Mouse (Mus musculus) lung, postnatal 14 days (tissue): Measurements from ENCODE around the gene Tnp1.

Experiments used
- DNase-seq: peaks from one replicate; pipeline ENCODE4 v3.0.0; 2021

Tnp1 gene

DNA sequence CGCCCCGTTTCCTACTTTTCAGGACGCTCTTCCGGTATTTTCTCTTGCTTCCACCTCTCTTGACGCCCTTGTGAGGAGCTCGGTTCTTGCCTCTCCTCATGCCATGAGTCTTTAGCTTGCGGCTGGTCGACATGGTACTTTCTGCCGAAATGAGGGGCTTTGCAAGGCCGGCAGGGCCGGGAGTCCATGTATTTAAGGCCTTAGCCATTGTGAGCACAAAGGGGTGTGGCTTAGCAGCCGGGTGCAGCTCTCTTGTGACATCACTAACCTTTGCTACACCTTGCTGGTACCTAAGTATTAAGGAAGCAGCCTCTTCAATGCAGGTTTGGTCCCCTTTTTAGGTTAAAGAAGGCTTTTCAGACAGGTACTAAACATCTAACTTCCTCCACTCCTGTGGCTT is at the start of gene Tnp1:
Gene Tnp1, minus strand, starts transcription at position 179 of the 400 bp plus-strand sequence.
- DNase-seq, result no peak

DNA sequence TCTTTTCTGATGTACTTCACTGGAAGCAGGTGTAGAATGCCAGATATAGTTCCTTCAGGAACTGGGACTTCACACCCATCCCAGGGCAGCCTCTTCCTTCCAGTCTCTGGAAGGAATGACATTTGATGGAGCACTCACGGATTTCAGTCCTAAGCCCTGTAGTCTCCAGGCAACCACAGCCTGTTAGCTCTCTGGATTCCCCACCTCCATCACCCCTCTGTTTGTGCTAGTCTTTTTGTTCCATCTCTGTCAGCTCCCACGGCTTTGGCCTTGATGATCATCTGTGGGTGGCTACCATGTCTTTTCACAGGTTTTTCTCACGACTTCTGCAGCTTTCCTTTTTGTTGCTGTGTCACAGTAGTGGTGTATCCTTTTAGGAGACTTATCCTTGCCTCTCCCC is 48.6 kb upstream of the Tnp1 start:
- no peak for DNase-seq

DNA sequence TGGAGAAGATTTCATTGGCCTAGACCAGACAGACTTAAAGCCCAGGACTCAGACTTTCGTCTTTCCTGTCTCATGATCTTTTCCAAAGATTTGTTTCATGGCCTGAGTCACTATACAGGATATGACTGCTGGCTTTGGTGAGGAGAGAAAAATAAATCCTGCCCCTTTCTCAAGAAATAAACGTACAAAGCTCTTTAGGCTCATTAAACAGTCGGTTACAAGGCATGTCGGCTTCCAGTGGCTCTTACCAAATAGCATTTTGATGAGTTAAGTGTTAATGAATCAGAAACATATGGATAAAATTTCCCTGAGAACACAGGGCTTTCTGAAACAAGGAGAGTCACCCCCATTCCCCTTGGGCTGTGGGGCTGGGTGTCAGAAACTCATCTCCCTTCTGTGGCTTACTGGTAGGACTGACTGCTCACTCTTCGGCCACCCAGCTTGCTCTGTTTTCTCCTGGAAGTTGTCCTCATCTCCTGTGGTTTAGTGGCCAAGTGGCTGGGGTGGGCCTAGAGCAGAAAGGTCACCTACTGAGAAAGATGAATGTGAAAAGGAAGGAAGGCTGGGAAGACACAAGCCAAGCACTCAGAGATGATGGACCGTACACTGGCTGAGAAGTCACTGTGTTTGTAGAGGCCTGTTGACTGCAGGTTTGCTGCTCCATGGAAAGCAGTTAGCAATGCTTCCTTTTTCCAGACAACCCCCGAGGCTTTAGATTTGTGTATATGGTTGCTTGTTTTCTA is 46.0 kb upstream of the Tnp1 start:
- no peak for DNase-seq

DNA sequence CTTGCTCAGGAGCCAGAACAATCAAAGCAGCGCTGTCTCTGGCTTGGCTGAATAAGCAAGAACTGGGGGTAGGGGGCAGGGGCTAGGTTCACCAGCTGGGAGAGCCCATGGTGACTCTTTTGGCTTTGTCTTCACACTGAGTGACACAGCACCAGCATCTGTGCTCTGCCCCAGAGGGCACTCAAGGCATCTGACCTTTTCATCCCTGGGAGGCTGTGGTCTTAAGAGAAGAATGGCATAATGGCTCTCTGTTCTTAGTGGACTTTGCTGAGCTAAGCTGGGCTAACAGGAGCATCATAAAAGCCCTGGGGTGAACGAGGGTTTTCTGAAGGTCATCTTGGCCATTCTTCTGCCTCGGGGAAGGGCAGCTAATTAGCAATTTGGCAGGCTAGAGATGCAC is 44.6 kb upstream of the Tnp1 start:
- no peak for DNase-seq

DNA sequence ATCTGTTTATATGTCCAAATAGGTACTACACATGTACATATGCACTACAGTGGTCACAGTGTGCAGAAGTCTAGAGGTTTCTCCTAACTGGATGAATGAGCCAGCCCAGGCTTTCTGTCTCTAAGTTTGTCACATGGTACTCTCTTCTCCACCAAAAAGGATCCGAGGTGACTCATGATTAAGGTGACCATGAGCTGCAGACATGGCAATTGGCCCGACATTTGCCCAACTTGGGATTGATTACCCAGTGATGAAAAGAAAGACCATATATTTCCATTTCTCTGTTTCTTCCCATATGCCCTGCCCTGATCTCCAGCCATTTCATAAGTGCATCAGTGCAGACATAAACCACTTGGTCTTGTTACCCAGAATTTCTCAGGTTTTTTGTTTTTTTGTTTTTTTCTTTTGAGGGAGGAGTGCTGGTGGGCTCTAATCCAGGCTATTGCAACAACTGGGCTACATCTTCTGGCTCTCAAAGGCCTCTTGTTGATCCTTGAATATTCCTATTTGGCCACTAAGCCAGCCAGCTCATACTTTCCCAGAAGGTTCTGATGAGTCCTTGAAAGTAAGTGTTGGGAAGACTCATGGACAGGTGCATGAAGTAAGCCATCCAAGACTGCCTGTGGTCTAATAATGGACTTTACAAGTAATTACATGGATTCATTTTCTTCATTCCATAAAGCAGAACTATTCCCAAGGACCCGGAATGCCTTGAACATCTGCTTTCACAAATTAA is 40.7 kb upstream of the Tnp1 start:
- no peak for DNase-seq

DNA sequence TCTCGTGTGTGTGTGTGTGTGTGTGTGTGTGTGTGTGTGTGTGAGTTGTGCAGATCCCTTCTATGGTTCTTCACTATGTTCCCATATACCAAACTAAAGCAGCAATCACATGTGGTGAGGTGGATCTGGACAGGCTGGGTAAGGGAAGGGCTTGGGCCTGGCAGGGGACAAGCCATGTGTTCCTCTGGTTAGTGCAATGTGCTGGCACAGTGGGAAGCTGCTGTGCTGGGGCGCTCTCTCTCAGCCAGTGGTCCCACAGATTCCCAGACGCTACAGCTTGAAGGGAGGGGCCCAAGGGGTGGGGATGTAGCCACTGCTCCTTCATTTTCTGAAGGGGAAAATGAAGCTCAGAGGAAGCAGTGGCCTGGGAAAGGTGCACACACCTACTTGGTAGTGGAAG is 40.1 kb upstream of the Tnp1 start:
- DNase-seq, result no peak

DNA sequence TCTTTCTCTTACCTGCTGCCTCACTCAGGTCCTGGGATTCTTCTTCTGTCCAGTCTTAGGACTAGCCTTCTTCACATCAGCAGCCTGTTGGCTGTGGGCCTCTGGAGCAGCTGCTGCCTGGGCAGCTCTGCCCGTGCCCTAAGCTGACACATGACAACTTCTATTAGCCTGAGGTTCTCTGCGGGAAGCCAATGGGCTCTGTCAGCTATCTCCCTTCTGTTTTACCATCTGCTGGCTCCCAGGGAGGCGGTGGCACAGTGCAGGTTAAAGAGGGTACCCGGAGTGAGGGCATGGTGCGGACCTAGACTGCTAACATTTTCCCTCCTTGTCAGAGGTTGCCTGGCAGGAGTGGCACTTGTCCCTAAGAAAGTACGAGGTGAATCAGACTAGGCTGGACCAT is 39.5 kb upstream of the Tnp1 start:
- DNase-seq, result no peak

DNA sequence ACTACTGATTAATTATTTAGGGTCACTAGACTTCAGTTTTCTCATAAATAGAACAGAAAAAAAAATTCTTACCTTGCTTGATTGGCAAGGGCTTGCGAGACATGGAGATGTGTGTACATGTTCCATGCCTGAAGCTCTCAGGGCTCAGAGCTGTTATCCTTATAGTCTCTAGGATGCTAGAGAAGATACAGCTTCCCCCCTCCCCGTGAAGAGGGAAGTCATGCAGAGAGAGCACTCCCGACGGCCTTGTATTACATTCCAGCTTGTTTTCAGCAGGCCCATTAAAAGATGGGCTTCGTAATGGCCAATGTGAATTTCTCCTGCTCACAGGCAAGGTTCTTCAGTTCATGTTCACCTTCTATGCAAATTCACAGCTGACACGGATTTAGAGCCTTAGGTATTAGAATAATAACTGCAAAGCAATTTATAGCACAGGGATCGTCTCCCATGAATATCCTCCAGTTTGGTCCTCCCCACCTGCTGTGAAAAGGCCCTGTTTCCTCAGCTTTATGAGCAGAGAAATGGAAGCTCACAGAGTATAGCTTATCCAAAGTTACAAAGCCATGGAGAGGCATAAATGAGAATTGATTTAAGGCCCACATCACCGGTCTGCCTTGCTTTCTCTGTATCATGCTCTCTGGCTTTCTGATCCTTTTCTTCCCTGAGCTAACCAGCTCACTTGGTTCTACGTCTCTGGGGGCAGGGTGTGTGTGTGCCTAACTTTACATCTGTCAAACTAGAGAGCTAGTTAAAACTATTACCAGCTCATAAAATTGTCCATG is 38.0 kb upstream of the Tnp1 start:
- DNase-seq, result no peak

DNA sequence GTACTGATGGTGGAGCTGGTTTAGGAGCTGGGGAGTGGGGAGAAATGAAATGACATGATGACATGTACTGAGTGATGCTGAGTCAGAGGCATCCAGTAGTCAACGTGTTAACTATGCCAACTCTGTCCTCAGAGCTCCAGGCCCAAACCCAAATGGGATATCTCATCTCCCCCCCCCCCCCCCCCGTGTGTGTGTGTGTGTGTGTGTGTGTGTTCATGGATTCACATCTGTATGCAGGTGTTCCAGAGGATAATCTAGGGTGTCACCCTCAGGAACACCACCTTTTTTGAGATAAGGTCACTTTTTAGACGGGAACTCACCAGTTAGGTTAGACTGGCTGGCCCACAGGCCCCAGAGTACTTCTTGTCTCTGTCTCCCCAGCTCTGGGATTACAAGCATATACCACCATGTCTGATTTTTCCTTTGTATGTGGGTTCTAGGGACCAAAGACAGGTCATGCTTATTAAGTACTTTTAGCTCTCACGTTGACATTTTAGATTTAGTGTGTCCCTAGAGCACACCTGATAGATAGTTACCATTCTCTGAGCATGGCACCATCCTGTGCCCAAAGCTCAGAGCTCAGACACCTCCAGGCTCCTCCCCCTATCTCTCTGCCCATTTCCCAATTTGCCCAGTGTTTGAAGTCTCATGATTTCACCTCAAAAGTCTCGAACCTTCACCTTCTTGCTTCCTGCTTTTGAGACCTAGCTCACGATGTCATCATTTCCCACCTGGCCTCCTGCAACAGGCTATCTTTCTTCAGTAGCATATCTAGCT is 31.4 kb upstream of the Tnp1 start:
- DNase-seq, result no peak

DNA sequence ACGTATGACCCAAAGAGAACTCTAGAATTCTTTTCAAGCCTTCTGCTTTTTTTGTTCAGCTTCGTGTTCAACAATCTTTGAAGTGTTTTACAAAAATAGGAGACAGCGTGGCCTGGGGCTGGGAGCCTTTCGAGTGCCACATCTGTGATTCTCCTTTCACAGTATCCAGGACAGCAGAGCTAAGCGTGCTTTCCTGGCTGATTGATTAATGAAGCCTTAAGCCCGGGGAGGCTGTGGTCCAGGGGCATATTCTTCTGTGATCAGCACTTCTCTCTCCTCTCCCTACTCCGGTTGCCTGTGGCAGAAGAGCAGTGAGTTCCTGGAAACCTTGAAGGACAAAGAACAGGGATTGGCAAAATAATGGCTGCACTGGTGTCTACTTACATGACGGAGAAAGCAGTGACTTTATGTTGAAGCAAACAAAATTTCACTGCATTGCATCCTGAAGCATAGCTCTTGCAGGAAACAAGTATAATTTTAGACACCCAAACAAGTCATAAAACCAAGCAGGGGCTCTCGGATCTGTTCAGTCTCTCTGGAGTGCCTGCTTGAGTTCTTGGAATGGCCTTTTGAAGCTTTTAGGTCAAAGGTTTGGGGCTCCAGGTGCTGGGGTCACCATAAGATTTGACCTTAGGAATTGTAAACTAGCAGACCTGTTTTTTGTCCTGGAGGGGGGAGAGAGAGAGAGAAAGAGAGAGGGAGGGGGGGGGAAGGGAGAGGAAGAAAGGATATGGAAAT is 30.4 kb upstream of the Tnp1 start:
- no peak for DNase-seq

DNA sequence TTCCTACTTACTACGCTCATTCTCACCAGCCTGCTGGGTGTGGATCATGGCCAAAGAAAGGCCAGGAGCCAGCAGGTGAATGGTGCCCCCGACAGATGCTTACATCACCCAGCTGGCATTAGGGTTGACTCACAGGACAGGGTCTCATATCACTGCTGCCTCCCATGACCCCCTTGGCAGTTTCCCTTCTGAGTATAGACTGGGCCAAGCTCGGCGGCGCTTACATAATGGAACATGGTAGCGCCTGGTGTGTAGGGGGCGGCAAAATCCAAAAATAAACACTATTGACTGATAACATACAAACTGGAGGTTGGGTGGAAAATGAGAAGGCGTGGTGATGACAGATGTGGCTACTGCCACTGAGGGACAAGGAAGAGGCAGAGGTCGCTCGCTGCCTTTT is 28.0 kb upstream of the Tnp1 start:
- no peak for DNase-seq

DNA sequence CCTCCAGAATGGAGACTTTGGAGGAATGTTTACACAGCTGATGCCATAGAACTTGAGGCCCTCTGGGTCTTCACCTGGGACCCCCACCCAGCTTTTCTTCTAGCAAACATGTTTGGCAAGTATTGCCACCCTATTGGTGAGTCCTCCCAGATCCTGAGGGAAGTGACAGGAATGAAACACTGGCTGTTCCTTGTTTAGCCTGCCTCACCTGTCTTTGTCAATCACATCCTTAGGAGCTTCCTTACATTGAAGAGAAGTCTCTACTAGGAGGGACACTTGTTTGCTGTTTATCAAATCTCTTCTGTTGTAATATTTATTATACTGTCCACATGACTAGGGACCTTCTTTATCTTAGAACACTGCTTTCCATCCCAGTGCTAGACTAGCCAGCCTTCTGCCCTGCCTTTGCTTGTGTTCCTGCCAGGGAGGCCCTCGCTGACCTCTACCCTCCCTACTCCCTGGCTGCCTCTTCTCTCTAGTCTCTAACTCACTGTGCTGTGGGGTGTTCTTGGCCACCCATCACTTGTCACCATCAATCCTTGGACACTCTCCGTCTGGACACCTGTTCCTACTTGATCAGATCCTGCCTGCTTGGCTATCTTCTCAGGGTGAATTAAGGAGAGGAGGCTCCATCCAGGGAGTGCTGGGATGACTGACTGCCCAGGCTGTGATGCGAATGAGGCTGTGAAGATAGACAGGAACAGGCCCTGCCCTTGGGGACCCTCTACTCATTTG is 25.1 kb upstream of the Tnp1 start:
- DNase-seq, result no peak

DNA sequence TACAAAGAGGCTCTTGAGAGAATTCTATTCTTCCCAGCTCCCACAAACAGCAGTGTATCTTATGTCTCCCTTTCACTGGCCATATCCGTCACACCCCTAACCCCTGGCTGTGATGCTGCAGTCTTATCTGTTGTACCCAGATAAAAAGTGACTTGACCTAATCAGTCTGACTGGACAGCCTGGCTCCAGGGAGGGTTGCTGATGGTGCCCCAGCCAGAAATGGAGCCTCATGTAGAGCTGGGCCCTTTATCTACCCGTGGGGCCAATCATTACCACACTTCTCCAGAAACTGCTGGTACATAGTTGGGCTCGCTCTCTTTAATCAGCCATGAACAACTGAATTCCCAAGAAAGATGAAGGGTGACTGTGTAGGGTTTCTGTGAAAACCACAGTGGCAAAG is 22.8 kb upstream of the Tnp1 start:
- DNase-seq, result no peak

DNA sequence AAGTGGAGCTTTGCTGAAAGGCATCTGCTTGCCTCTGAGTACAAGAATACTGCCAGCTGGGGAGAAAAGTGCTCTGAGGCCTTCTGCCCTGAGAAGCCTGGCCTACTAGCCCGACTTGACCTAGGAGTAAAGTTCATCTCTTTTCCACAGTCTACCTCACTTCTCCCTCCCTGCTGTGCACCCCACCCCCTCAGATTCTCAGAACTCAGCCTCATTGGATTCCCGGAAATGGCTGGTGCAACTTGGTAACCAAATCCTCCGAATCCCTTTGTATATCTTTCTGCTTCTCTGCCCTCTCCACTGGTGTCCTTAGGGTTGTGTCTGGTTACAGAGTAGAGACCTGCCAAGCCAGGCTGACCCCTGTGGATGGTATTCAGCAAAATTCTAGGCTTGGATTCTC is 20.8 kb upstream of the Tnp1 start:
- DNase-seq, result no peak

DNA sequence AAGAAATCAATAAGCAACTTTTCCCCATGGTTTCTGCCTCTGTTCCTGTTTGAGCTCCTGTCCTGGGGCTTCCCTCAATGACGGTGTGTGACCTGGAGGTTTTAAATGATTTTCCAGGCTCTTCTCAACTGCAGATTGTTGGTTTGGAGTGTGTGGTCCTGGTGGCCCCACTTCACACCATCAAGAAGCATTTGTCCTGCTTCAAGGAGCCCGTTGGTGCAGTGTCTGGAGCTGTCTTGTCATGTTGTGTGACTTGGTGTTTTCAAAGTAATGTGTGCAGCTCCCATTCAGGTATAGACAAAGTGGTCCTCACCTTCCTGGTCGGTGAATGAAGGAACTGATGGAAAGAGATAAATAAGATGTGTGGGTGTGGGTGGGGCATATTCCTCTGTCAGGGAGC is 20.0 kb upstream of the Tnp1 start:
- no peak for DNase-seq

DNA sequence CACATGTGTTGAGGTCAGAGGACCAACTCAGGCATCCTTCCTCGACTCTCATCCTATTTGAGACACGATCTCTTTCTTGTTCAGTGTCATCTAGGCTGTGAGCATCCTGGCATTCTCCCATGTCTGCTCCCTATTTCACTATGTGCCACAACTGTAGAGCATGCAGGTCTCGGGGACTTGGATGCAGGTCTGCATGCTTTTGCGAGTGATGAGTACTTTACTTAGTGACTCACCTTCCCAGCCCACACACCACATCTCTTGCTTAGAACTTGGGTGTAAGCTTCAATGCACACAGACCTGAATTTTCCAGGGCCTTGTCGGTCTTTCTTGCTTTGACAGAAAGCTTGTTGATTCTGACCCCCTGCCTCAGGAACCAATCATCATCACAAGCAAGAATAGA is 16.8 kb upstream of the Tnp1 start:
- DNase-seq, result no peak

DNA sequence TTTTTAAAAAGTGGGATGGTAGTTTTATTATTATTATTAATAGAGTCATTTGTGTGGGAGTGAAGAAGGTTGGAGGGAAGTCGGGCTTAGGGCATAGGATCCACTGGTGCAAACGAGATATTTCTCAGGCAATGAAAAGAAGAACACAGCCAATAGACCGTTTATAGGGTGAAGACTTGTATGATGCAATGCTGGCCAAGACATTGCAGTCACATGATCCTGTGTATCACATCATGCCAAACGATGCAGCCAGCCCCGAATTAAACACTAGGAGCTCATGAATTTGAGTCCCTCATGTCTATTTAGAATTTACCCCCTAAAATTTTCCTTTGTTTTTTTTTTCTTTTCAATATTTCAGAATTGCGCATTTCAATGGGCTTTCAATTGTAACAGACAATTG is 13.0 kb upstream of the Tnp1 start:
- DNase-seq, result no peak

DNA sequence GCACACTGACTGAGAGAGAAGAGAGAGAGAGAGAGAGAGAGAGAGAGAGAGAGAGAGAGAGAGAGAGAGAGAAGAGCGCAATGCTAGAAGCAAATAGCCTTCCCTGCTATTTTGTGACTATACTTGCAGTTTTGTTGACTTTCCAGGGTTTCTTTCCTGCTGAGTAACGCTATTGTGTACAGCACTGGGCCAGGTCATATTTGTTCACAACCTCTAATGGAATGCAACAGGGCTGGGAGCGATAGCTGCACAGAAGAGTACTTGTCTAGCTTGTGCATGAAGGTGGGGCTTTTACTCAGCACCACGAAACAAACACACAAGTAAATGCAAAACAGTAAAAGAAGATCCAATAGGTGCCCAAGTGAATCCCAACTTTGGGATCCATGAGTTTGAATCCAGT is 11.7 kb upstream of the Tnp1 start:
- no peak for DNase-seq

DNA sequence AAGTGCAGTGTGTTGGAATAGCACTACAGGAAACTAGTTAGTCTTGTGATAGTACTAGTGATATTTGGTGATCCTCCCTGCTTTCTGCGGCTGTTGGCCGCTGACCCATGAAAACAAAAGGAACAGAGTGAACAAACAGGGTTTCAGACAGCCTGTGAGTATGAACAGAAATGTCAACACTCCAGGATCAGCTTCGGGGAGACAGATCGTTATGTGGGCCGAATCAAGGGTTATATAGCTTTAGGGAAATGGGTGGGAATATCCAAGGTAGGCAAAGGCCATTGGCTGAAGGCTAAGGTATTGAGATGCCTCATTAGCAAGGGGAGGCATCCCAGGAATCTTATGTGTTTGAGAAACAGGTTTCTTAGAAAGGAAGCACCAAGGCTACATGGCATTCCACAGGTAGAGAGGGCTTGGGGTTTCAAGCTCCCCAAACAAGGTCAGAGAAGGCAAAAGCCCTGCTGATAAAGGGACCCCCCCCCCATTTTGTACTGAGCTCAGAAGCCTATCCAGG is 11.1 kb upstream of the Tnp1 start:
- DNase-seq, result no peak

DNA sequence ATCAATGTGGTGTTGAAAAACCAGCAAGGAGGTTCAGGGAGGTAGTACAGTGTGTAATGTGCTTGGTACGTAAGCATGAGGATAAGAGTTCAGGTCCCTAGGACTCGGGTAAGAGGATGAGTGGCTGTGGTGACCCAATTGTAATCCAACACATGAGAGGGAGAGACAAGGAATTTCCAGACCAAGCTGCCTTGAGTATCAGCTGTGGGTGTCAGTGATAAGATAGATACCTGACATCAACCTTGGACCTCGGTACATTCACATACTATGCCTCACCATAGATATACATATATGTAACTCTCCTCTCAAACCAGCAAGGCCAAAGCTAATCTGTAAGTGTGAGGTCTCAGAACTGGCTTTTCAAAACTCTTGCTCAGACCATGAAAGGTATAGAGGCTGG is 10.4 kb upstream of the Tnp1 start:
- DNase-seq, result no peak

DNA sequence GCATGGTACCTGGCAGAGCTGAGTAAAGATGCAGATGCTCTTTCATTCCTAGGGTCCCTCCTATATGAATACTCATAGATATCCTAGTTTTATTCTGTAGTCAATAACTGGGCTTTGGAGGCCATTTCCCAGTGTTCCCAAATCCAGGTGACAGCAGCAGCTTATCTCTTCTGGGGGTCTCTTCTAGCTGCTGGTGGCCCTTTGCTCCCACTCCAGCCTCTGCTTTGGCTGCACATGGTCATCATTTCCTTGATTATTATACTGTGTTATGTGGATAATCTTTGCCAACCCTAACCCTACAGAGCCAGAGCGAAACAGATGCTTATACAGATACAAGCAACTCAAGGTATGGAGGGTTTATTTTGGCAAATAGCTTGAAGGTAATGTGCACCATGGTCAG is 8.9 kb downstream of the Tnp1 start:
- DNase-seq, result no peak

DNA sequence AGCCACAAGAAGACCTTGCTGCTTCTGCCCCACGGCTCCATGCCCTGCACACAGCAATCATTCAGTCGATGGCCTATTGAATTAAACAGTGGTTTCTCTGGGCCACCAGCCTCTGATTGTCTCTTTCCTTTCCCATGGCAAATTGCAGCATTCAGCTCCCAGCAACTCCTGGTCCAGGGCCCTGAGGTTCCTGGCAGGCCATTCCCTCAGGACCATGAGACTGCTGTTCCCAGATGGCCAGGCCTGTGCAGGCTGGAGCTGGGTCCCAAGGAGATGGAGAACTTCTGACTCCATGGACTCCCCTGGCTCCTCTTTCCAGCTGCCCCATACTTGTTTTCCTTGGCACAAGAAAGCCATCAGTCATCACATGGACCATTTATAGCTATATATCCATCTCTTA is 10.8 kb downstream of the Tnp1 start:
- no peak for DNase-seq
